Mouse (Mus musculus) cerebellum, postnatal 14 days (tissue): ENCODE results near the gene C9.
A peak's percentile ranks its signal among the peaks of the same experiment; 100 is the strongest.

Experiments used
- DNase-seq, 2 experiments: peaks; one replicate each; pipeline ENCODE4 v3.0.0; 2021; ENCODE audit warnings: mixed read lengths in 2 of 2

Gene C9

GRCm38 (mm10) chr15:6445135-6445534 lies at the start of gene C9:
TSS of gene C9 (plus strand) at chr15:6445327.
- DNase-seq = no peak

DNA sequence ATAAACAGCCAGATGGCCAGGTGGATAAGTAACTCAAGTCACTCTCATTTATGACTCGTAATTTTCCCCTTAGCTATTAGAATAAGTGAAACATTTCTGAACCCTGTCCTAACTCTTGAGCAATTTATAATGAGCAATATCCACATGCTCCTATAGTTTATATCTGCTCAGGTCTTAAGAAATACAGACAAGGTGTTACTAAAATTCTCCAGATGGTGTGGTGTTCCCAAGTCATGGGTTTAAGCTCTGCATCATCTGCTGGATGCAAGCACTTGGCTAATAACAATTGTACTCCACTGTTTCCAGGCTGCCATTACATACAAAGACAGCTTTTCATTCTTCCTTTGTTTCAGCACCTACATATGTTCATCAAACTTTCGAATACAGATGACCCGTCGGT lies 46.9 kb upstream of the C9 start:
- DNase-seq = no peak

DNA sequence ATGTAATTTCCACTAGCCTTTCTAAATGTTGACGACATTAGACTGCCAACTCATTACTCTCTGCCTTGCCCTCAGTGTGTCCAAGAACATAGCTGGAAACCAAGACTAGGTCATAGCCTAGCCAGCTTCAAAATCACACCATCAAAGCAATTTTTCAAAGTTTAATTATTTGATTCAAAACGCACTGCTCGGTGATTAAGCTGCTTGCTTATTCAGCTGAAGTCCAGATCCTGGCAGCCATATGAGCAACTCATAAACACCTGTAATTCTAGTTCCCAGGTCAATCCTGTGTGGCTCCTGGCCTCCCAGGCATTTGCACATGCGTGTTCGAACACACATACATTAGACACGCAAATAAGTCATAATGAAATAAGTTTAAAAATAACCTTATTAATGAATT lies 46.2 kb upstream of the C9 start:
- no peak for DNase-seq

- DNase-seq = no peak
Observed at GRCm38 (mm10) chr15:6400115-6400514, 45.0 kb upstream of the C9 start.

DNA sequence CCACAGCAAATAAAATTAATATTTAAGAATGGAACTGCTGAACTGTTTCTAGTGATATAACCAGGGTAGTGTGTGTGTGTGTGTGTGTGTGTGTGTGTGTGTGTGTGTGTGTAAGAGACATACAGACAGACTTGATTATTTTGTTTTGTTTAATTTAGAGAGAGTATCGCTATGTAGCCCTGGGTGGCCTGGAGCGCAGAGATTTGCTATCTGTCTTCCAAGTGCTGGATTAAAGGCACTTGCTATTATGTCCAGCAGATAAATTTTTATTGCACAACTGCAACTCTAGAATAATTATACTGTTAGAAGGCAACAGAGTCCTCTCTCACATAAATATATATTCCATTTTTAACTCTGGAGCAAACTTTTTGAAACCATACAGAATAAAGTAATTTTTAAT lies 42.7 kb upstream of the C9 start:
- DNase-seq = no peak

- DNase-seq = no peak
Observed at GRCm38 (mm10) chr15:6404172-6404571, 41.0 kb upstream of the C9 start.

DNA sequence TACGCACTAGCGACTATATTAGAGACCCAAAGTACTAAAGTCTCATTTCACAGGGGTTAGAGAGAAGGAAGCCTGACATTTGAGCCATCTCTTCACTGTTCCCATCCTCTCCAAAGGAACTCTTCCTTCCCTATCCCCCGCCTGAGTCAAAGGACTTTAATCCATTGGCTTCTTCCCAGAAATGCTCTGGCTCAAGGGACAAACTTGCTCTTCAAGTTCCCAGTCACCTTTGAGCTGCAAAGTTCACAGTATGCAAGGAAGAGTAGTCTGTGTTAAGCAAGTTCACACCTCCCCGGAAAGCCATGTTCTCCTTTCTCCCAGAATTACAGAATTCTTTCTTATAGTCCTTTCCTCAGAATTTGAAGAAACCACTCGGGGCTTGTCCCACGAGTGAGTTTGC lies 38.4 kb upstream of the C9 start:
- DNase-seq = no peak

DNA sequence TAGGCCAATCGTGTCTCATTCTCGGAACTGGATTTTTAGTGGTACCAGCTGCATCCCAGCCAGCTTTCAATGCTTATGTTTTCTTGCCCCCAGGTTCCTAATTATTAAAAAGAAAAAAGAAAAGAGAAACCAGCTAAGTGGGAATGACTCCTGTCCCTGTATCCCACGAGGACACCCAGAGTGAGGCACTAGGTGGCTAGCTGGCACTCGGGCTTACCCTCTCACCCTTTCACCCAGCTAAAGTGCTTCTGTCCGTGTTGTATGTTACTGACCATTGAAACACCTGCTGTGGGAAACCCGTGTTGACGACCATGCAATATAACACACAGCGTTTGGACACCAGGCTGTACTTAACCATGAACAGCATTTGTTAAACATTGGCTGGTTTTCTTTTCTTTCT lies 36.1 kb upstream of the C9 start:
- DNase-seq = no peak

- no peak for DNase-seq
Observed at GRCm38 (mm10) chr15:6410161-6410560, 35.0 kb upstream of the C9 start.

DNA sequence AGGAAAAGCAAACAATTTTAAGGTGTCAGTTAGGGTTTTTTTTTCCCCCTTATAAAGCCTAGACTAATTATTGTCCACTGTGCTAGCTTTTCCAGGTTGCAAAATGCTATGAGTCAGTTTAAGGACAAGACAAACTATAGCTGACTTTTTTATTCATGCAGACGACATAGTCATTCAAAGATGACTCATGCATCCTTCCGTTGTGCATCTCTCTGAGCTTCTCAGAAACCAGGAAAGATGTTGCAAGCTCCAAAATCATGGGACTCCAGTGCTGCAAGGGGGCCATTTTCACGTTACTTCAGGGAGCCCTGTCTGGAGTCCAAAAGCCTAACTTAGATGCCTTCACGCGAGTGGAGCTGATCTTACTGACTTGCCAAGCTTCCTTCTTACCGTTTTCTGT lies 33.8 kb upstream of the C9 start:
- no peak for DNase-seq

DNA sequence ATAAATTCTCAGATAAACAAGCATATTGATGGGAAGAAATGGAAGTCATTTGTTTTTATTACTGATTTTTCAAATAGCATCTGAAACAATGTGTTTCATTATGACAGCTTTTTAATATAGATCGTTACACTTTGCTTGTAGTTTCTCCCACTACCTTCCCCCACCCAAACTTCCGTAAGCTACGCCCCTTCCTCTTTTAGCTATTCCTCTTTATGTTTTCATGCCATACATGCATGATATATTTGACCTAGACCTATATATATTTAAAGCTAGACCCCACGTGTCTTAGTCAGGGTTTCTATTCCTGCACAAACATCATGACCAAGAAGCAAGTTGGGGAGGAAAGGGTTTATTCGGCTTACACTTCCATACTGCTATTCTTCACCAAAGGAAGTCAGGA lies 29.8 kb upstream of the C9 start:
- no peak for DNase-seq

- DNase-seq = peak; percentile 5 to 8
Observed at GRCm38 (mm10) chr15:6431777-6432176, 13.3 kb upstream of the C9 start.

DNA sequence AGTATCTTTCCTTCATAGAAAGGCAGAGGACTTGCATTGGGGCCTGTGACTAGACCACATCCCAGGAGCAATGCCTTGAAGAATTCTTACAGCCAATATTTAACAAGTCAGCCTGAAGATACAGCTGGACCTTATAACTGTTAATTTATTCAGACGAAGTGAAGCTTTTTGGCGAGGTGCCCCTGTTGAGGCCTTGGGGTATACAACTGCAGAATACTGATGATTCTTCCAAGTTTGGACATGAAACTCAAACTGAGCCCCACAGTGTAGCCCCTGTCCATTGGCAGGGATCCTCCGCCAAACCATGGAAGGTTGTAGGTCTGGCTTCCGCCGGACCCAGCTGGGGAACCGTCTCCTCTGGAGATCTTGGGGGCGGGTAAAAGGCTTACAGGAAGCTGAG lies 12.7 kb upstream of the C9 start:
- peak; percentile 10 to 32 for DNase-seq

DNA sequence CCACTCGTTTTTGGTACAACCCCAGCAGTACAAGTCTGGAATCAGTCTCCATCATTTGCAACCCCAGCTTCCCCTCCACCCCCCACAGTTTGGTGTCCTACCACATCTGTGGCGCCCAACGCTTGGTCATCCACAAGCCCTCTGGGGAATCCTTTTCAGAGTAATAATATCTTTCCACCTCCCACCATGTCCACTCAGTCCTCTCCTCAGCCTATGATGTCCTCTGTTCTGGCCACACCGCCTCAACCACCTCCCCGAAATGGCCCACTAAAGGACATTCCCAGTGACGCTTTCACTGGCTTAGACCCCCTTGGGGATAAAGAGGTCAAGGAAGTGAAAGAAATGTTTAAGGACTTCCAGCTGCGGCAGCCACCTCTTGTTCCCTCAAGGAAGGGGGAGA lies 9.8 kb upstream of the C9 start:
- no peak for DNase-seq

DNA sequence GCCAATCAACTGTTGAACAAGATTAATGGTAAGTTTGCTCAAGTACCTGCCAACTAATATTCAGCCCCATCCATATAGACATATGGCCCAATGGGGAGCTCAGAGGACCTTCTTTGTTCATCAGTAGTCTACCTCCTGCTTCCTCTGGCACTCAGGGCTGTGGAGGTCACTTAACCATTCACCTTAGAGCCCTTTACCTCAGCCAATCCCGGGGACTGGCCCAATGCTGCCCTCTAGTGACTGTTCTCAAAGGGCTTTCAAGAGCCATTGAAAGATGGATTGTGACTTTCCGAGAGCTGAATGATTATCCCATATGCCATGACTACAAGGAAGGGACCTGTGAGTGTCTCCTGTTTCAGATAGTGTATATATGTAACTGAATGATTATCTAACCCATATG lies 9.4 kb upstream of the C9 start:
- peak; percentile 28 to 44 for DNase-seq

DNA sequence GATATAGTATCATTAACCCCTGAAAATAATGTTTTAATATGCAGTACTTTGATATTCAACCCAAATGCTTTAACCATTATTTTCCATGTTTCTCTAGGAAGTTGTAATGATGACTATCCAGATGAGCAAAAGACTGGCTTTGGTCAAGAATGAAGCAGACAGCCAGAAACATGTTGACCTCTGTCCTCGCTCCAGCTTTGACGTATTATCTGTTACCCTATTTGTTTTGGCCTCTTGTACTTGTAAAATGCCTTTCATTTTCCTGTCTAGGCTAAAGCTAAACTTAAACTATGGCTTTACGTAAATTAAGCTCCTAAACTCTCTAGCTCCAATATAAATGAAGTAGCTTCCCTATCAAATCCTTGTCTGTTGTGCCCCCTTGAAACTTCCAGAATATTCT lies 6.4 kb upstream of the C9 start:
- no peak for DNase-seq

GRCm38 (mm10) chr15:6444452-6444851 lies 675 bp upstream of the C9 start:
- no peak for DNase-seq

- no peak for DNase-seq
Observed at GRCm38 (mm10) chr15:6446181-6446580, 1.1 kb downstream of the C9 start.

GRCm38 (mm10) chr15:6448892-6449291 lies 3.8 kb downstream of the C9 start:
- DNase-seq = peak in 1 of 2 experiments; percentile 6

- no peak for DNase-seq
Observed at GRCm38 (mm10) chr15:6454461-6454860, 9.3 kb downstream of the C9 start.

GRCm38 (mm10) chr15:6461381-6461780 lies 16.3 kb downstream of the C9 start:
- DNase-seq = no peak

DNA sequence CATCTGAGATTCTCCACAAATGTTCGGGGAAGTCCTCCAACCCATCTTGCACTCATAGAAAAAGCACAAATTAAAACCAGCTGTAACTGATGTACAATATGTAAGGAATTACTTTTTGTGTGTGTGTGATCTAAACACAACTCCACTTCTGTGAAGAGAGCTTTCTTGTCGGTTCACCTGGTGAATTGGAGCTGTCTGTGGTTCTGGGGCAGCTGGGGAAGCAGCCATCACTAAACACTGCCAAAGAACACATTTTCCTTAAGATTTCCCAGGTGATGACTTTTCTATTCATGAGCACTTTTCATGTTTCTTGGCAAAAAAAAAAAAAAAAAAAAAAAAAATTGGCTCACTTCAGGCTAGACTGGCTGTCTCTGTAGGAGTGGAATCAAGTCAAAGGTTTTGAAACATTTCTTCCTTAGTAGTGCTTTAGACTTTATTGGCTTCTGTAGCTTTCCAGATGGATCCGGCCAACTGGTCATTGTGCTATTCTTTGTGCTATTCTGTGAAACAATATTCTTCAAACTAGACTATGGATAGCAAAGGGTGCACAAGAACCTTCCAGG lies 18.3 kb downstream of the C9 start:
- DNase-seq = no peak

GRCm38 (mm10) chr15:6466995-6467394 lies 21.9 kb downstream of the C9 start:
- DNase-seq = no peak

GRCm38 (mm10) chr15:6468845-6469244 lies 23.7 kb downstream of the C9 start:
- no peak for DNase-seq

- no peak for DNase-seq
Observed at GRCm38 (mm10) chr15:6469384-6469783, 24.3 kb downstream of the C9 start.

GRCm38 (mm10) chr15:6483561-6483960 lies 38.4 kb downstream of the C9 start:
- DNase-seq = no peak
